In genomic region chr11:74837694-74838431, GRCm38 (mm10) we compare ENCODE assay signal across 8 mouse cellular contexts. TPM values are rescaled to one million over a fixed set of nuclear protein-coding genes. Genes with fewer than 3 reads are reported as not detected.
A peak's percentile ranks its signal among the peaks of the same experiment; 100 is the strongest.
DNase-seq lines count a peak whose midpoint lies in the region; ATAC-seq lines count a peak whose summit lies in the region.

No protein-coding gene starts in this region.

- H3K36me3 ChIP-seq in intestine, embryonic 15.5 days, result 0 out of 2 replicates have a peak, but pooled peaks cover 5% of the 10 kb centered on the region

- no peaks in the 10 kb centered on the region for H3K9me3 ChIP-seq in intestine, embryonic 15.5 days

- H3K4me3 ChIP-seq in intestine, embryonic 15.5 days (replicated peaks), result peak overlapping the region; percentile 54

- H3K4me2 ChIP-seq in intestine, embryonic 15.5 days (replicated peaks), result peak overlapping the region; percentile 90

- H3K27ac ChIP-seq in intestine, embryonic 15.5 days, result peak overlapping the region; percentile 96

- peaks cover 39% of the 10 kb centered on the region for H3K4me1 ChIP-seq in intestine, embryonic 15.5 days (replicated peaks)

- ATAC-seq in intestine, embryonic 15.5 days, result peak; percentile 85

- peak overlapping the region; percentile 55 for H3K9ac ChIP-seq in intestine, embryonic 15.5 days

- WGBS in intestine, embryonic 15.5 days, result under 1% methylated on average over 54 of the region's 54 CpGs

- intact Hi-C loops in gastrocnemius, postnatal 36 days (cut with DNase I), result loop anchor here (1.0 to 2.0 kb wide), 2 partner anchors 8 to 113 kb away; partner anchors contain the start of genes Mnt and Pafah1b1
- intact Hi-C loops in left cerebral cortex, postnatal 25 days (cut with DNase I), result loop anchor here (1.0 to 10.0 kb wide), 3 partner anchors 8 to 337 kb away; partner anchors contain the start of genes Mnt and Ovca2

- peak; percentile 97 for DNase-seq in adrenal gland, adult 2 months
- DNase-seq in embryo, embryonic 11.5 days (ENCODE audit: low read depth, low spot score), result peak; percentile 77
- DNase-seq in gastrocnemius, postnatal 36 days, result peak; percentile 93 to 94
- peak; percentile 92 to 96 for DNase-seq in left cerebral cortex, postnatal 25 days (ENCODE audit: low spot score in 2 of 2)
- DNase-seq in mesoderm, embryonic 11.5 days (ENCODE audit: low read depth, low spot score), result peak; percentile 88
- peak; percentile 94 for DNase-seq in right cerebral cortex, postnatal 25 days
- DNase-seq in urinary bladder, postnatal 36 days (ENCODE audit: low spot score in 2 of 2), result peak; percentile 94

- H3K27me3 ChIP-seq in intestine, embryonic 15.5 days (replicated peaks), result no peaks in the 10 kb centered on the region

RNA-seq across cellular contexts. Expression of gene Mnt, which starts 7.1 kb away (rescaled TPM):
- 10 to 100 TPM; 23.4 to 25.2 TPM for total RNA-seq in adrenal gland, adult 2 months (2021)
- polyA plus RNA-seq in adrenal gland, adult 2 months (2012; rRNA removed), result 31.1 and 46.9 TPM in 2 replicates
- 1 to 10 TPM; 6.4 to 7.1 TPM for total RNA-seq in gastrocnemius, postnatal 36 days (2021)
- 4.8 and 5.0 TPM in 2 replicates for polyA plus RNA-seq in intestine, embryonic 15.5 days (2015; fragmentation: Nextera tagmentation; extraction: Ambion mirVana)
- 10 to 100 TPM; 27.4 to 29.3 TPM for total RNA-seq in left cerebral cortex, postnatal 25 days (2021)

RNA-seq across cellular contexts. Expression of gene Sgsm2, which starts 59.0 kb away (rescaled TPM):
- 10 to 100 TPM; 21.8 to 24.4 TPM for total RNA-seq in adrenal gland, adult 2 months (2021)
- 27.0 and 35.2 TPM in 2 replicates for polyA plus RNA-seq in adrenal gland, adult 2 months (2012; rRNA removed)
- 1 to 10 TPM; 1.4 to 1.9 TPM for total RNA-seq in gastrocnemius, postnatal 36 days (2021)
- 5.1 TPM in 2 replicates for polyA plus RNA-seq in intestine, embryonic 15.5 days (2015; fragmentation: Nextera tagmentation; extraction: Ambion mirVana)
- total RNA-seq in left cerebral cortex, postnatal 25 days (2021), result 10 to 100 TPM; 76.0 to 78.3 TPM

Comparison
In these comparisons a context has a peak if more than half of its experiments do, and no peak if none do; other contexts are left out.
1. Peak in every context shown above with its lines: DNase-seq, ATAC-seq, H3K4me3 ChIP-seq and H3K27ac ChIP-seq.
2. RNA of gene Sgsm2, which starts 59.0 kb away (total RNA-seq): 76.0 to 78.3 TPM in left cerebral cortex, postnatal 25 days and 21.8 to 24.4 TPM in adrenal gland, adult 2 months; 1.4 to 1.9 TPM in gastrocnemius, postnatal 36 days; every median in the first group is over 4 times any median in the second.